Mouse (Mus musculus): ENCODE data around the gene Erp27. TPM values are rescaled to one million over a fixed set of nuclear protein-coding genes. Genes with fewer than 3 reads are reported as not detected.
"Not testable (repeated sequence)": the region's sequence is repeated elsewhere in the genome, so short reads cannot be mapped to it uniquely, and the experiment has no call there.

Erp27 gene
- polyA plus RNA-seq (2014; fragmentation: Nextera tagmentation; extraction: Ambion mirVana) = 1.1 TPM in 2 replicates

- ATAC-seq (ENCODE audit: insufficient read depth) (no peak), DNase-seq (no peak)
- no peaks in the 10 kb centered on the region for H3K36me3 ChIP-seq (ENCODE audit: insufficient read depth)
- H3K9me3 ChIP-seq (ENCODE audit: low read depth, low read length) = no peaks in the 10 kb centered on the region
- 69% methylated on average over 5 of the region's 5 CpGs for WGBS
- H3K27ac ChIP-seq (ENCODE audit: low read depth) = no peak within 1 kb of the TSS
- H3K4me3 ChIP-seq (ENCODE audit: low read depth, low read length) = no peak within 1 kb of the TSS
- no peaks in the 10 kb centered on the region for H3K4me1 ChIP-seq (ENCODE audit: insufficient read depth)
- H3K9ac ChIP-seq = no peak within 1 kb of the TSS
- H3K27me3 ChIP-seq (ENCODE audit: insufficient read depth, low read length) = no peaks in the 10 kb centered on the region
- no peak within 1 kb of the TSS for H3K4me2 ChIP-seq
- TF ChIP-seq CTCF (IDR thresholded peaks at IDR 0.05; ENCODE audit: low read depth) = no peak
Measured at GRCm38 (mm10) chr6:136922080-136922479, at the start of gene Erp27. TSS of gene Erp27 (minus strand) at chr6:136922180.

GRCm38 (mm10) chr6:136968877-136969276 lies 46.9 kb upstream of the Erp27 start:
- not testable (repeated sequence) for H3K27me3 ChIP-seq (ENCODE audit: insufficient read depth, low read length); H3K9me3 ChIP-seq (ENCODE audit: low read depth, low read length); H3K36me3 ChIP-seq (ENCODE audit: insufficient read depth); H3K9ac ChIP-seq; H3K4me2 ChIP-seq; H3K4me3 ChIP-seq (ENCODE audit: low read depth, low read length); H3K4me1 ChIP-seq (ENCODE audit: insufficient read depth)
- peak; percentile 69; the same call in 1 of the 2 replicates for ATAC-seq (ENCODE audit: insufficient read depth)
- peak; percentile 58 for TF ChIP-seq CTCF (IDR thresholded peaks at IDR 0.05; ENCODE audit: low read depth)
- peak; percentile 84 for DNase-seq
- H3K27ac ChIP-seq (ENCODE audit: low read depth) = peak overlapping the region; percentile 54; the same call in 1 of the 2 replicates
- WGBS = 27% methylated on average over 4 of the region's 4 CpGs

GRCm38 (mm10) chr6:136967466-136967865 lies 45.5 kb upstream of the Erp27 start:
- no peak for TF ChIP-seq CTCF (IDR thresholded peaks at IDR 0.05; ENCODE audit: low read depth)
- Histone ChIP-seq H3K9ac (no peak overlapping the region), H3K4me1 (ENCODE audit: insufficient read depth) (no peaks in the 10 kb centered on the region), H3K27me3 (ENCODE audit: insufficient read depth, low read length) (no peaks in the 10 kb centered on the region), H3K4me3 (ENCODE audit: low read depth, low read length) (no peak overlapping the region), H3K36me3 (ENCODE audit: insufficient read depth) (no peaks in the 10 kb centered on the region), H3K27ac (ENCODE audit: low read depth) (no peak overlapping the region), H3K4me2 (no peak overlapping the region), H3K9me3 (ENCODE audit: low read depth, low read length) (no peaks in the 10 kb centered on the region)
- 62% methylated on average over 4 of the region's 4 CpGs for WGBS
- ATAC-seq (ENCODE audit: insufficient read depth) (no peak), DNase-seq (no peak)

GRCm38 (mm10) chr6:136965912-136966311 lies 43.9 kb upstream of the Erp27 start:
- Histone ChIP-seq H3K4me2 (no peak overlapping the region), H3K36me3 (ENCODE audit: insufficient read depth) (no peaks in the 10 kb centered on the region), H3K4me3 (ENCODE audit: low read depth, low read length) (no peak overlapping the region), H3K27ac (ENCODE audit: low read depth) (no peak overlapping the region), H3K9ac (no peak overlapping the region), H3K9me3 (ENCODE audit: low read depth, low read length) (no peaks in the 10 kb centered on the region), H3K27me3 (ENCODE audit: insufficient read depth, low read length) (no peaks in the 10 kb centered on the region), H3K4me1 (ENCODE audit: insufficient read depth) (no peaks in the 10 kb centered on the region)
- DNase-seq (no peak), ATAC-seq (ENCODE audit: insufficient read depth) (no peak)
- 60% methylated on average over 10 of the region's 10 CpGs for WGBS
- no peak for TF ChIP-seq CTCF (IDR thresholded peaks at IDR 0.05; ENCODE audit: low read depth)

- H3K4me3 ChIP-seq (ENCODE audit: low read depth, low read length) = no peak overlapping the region
- H3K36me3 ChIP-seq (ENCODE audit: insufficient read depth) = no peaks in the 10 kb centered on the region
- DNase-seq (peak; percentile 41), ATAC-seq (ENCODE audit: insufficient read depth) (no peak)
- H3K27me3 ChIP-seq (ENCODE audit: insufficient read depth, low read length) = no peaks in the 10 kb centered on the region
- no peaks in the 10 kb centered on the region for H3K4me1 ChIP-seq (ENCODE audit: insufficient read depth)
- no peak overlapping the region for H3K27ac ChIP-seq (ENCODE audit: low read depth)
- no peak overlapping the region for H3K9ac ChIP-seq
- TF ChIP-seq CTCF (IDR thresholded peaks at IDR 0.05; ENCODE audit: low read depth) = peak; percentile 22; the same call in 1 of the 2 replicates
- H3K4me2 ChIP-seq = no peak overlapping the region
- H3K9me3 ChIP-seq (ENCODE audit: low read depth, low read length) = no peaks in the 10 kb centered on the region
- WGBS = 56% methylated on average over 13 of the region's 13 CpGs
Measured at GRCm38 (mm10) chr6:136964609-136965510, 42.9 kb upstream of the Erp27 start.

- DNase-seq (no peak), ATAC-seq (ENCODE audit: insufficient read depth) (no peak)
- no peaks in the 10 kb centered on the region for H3K4me1 ChIP-seq (ENCODE audit: insufficient read depth)
- no peak for TF ChIP-seq CTCF (IDR thresholded peaks at IDR 0.05; ENCODE audit: low read depth)
- H3K9ac ChIP-seq = no peak overlapping the region
- H3K27me3 ChIP-seq (ENCODE audit: insufficient read depth, low read length) = no peaks in the 10 kb centered on the region
- H3K4me3 ChIP-seq (ENCODE audit: low read depth, low read length) = no peak overlapping the region
- 72% methylated on average over 11 of the region's 11 CpGs for WGBS
- H3K9me3 ChIP-seq (ENCODE audit: low read depth, low read length) = no peaks in the 10 kb centered on the region
- no peak overlapping the region for H3K4me2 ChIP-seq
- H3K36me3 ChIP-seq (ENCODE audit: insufficient read depth) = no peaks in the 10 kb centered on the region
- H3K27ac ChIP-seq (ENCODE audit: low read depth) = no peak overlapping the region
Measured at GRCm38 (mm10) chr6:136962957-136963356, 41.0 kb upstream of the Erp27 start.

GRCm38 (mm10) chr6:136959131-136959530 lies 37.2 kb upstream of the Erp27 start:
- Histone ChIP-seq H3K9ac (no peak overlapping the region), H3K27ac (ENCODE audit: low read depth) (no peak overlapping the region), H3K27me3 (ENCODE audit: insufficient read depth, low read length) (no peaks in the 10 kb centered on the region), H3K36me3 (ENCODE audit: insufficient read depth) (no peaks in the 10 kb centered on the region), H3K9me3 (ENCODE audit: low read depth, low read length) (no peaks in the 10 kb centered on the region), H3K4me1 (ENCODE audit: insufficient read depth) (no peaks in the 10 kb centered on the region), H3K4me2 (no peak overlapping the region), H3K4me3 (ENCODE audit: low read depth, low read length) (no peak overlapping the region)
- ATAC-seq (ENCODE audit: insufficient read depth) = no peak
- TF ChIP-seq CTCF (IDR thresholded peaks at IDR 0.05; ENCODE audit: low read depth) = no peak
- 37% methylated on average over 11 of the region's 11 CpGs for WGBS
- no peak for DNase-seq
